Mouse (Mus musculus): Measurements from ENCODE around the gene Defb21. TPM values are rescaled to one million over a fixed set of nuclear protein-coding genes. Genes with fewer than 3 reads are reported as not detected.

Gene Defb21
- polyA plus RNA-seq, 1 experiment from 2014 or later: not detected

DNA sequence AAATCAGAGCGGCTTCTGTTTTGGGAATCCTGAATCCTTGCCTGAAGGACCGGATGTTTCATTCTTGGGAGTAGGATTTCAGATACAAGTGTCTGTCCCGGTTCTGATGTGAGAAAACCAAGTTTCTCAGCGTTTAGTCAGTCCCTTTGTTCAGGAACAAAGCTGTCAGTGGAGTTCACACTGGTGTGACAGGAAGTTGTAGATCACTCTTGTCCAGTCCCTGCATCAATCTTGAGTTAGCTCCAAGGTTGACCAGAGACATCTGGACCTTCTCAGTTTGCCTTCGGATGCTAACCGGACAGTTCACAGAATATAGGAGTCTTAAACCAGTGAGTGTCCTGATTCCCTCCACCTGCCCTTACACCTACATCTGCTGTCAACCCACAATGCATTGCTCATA lies 35.2 kb downstream of the Defb21 start:
- no peaks in the 10 kb centered on the region for H3K4me1 ChIP-seq (ENCODE audit: control insufficient read depth in 2 of 2, insufficient read depth in 2 of 2, low read length in 2 of 2)
- no peak for ATAC-seq (ENCODE audit: insufficient number of reproducible peaks, insufficient read depth, low FRiP score, low read depth)
- H3K4me3 ChIP-seq (ENCODE audit: control insufficient read depth in 1 of 2, insufficient read depth in 1 of 2, low read depth in 1 of 2, low read length in 2 of 2): no peak overlapping the region
- H3K27me3 ChIP-seq (ENCODE audit: control insufficient read depth, insufficient read depth, low read length): no peaks in the 10 kb centered on the region
- H3K9me3 ChIP-seq (ENCODE audit: control insufficient read depth, low read length): no peaks in the 10 kb centered on the region
- H3K9ac ChIP-seq (ENCODE audit: low read length): no peak overlapping the region
- no peak overlapping the region for H3K27ac ChIP-seq (replicated peaks in 1 of 2; ENCODE audit: control insufficient read depth in 1 of 2, insufficient read depth in 1 of 2, low read depth in 2 of 2, low read length in 2 of 2)
- H3K4me2 ChIP-seq (ENCODE audit: low read length): no peak overlapping the region
- H3K36me3 ChIP-seq (ENCODE audit: control insufficient read depth, insufficient read depth, low read length): no peaks in the 10 kb centered on the region
- 52% methylated on average over 6 of the region's 6 CpGs for WGBS

DNA sequence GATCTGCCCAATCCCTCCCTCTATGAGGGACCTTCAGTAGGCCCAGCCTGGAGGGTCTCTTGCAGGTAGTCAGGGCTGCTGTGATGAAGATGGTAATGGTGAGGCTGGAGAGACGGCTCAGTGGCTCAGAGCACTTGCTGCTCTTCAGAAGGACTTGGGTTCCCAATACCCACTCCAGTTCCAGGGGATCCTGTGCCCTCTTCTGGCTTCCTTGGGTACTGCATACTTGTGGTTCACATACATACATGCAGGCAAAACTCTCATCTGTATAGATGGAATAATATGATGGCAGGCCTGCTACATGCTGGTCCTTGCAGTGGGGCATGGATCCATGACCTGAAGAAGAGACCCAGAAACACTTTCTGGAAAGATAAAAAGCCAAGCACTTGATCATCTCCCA lies 36.2 kb downstream of the Defb21 start:
- 84% methylated on average over 1 of the region's 1 CpGs for whole genome bisulfite sequencing
- Histone ChIP-seq H3K27ac (replicated peaks in 1 of 2; ENCODE audit: control insufficient read depth in 1 of 2, insufficient read depth in 1 of 2, low read depth in 2 of 2, low read length in 2 of 2) (no peak overlapping the region), H3K9ac (ENCODE audit: low read length) (no peak overlapping the region), H3K27me3 (ENCODE audit: control insufficient read depth, insufficient read depth, low read length) (no peaks in the 10 kb centered on the region), H3K36me3 (ENCODE audit: control insufficient read depth, insufficient read depth, low read length) (no peaks in the 10 kb centered on the region), H3K9me3 (ENCODE audit: control insufficient read depth, low read length) (no peaks in the 10 kb centered on the region), H3K4me2 (ENCODE audit: low read length) (no peak overlapping the region), H3K4me3 (ENCODE audit: control insufficient read depth in 1 of 2, insufficient read depth in 1 of 2, low read depth in 1 of 2, low read length in 2 of 2) (no peak overlapping the region), H3K4me1 (ENCODE audit: control insufficient read depth in 2 of 2, insufficient read depth in 2 of 2, low read length in 2 of 2) (no peaks in the 10 kb centered on the region)
- no peak for ATAC-seq (ENCODE audit: insufficient number of reproducible peaks, insufficient read depth, low FRiP score, low read depth)

DNA sequence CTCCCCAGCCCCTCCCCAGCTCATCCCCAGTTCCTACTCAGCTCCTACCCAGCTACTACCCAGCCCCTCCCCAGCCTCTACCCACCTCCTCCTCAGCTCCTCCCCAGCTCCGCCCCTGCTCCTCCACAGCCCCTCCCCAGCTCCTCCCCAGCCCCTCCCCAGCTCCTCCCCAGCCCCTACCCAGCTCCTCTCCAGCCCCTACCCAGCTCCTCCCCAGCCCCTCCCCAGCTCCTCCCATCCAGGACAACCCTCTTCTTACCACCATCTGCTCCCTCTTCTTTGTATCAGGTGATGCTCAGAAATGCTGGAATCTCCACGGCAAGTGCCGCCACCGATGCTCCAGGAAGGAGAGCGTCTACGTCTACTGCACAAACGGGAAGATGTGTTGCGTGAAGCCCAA lies 39.6 kb downstream of the Defb21 start:
- no peaks in the 10 kb centered on the region for H3K9me3 ChIP-seq (ENCODE audit: control insufficient read depth, low read length)
- no peak overlapping the region for H3K4me2 ChIP-seq (ENCODE audit: low read length)
- H3K27ac ChIP-seq (replicated peaks in 1 of 2; ENCODE audit: control insufficient read depth in 1 of 2, insufficient read depth in 1 of 2, low read depth in 2 of 2, low read length in 2 of 2): no peak overlapping the region
- no peaks in the 10 kb centered on the region for H3K27me3 ChIP-seq (ENCODE audit: control insufficient read depth, insufficient read depth, low read length)
- WGBS: 35% methylated on average over 8 of the region's 8 CpGs
- no peaks in the 10 kb centered on the region for H3K36me3 ChIP-seq (ENCODE audit: control insufficient read depth, insufficient read depth, low read length)
- H3K4me3 ChIP-seq (ENCODE audit: control insufficient read depth in 1 of 2, insufficient read depth in 1 of 2, low read depth in 1 of 2, low read length in 2 of 2): no peak overlapping the region
- no peak for ATAC-seq (ENCODE audit: insufficient number of reproducible peaks, insufficient read depth, low FRiP score, low read depth)
- no peaks in the 10 kb centered on the region for H3K4me1 ChIP-seq (ENCODE audit: control insufficient read depth in 2 of 2, insufficient read depth in 2 of 2, low read length in 2 of 2)
- no peak overlapping the region for H3K9ac ChIP-seq (ENCODE audit: low read length)

DNA sequence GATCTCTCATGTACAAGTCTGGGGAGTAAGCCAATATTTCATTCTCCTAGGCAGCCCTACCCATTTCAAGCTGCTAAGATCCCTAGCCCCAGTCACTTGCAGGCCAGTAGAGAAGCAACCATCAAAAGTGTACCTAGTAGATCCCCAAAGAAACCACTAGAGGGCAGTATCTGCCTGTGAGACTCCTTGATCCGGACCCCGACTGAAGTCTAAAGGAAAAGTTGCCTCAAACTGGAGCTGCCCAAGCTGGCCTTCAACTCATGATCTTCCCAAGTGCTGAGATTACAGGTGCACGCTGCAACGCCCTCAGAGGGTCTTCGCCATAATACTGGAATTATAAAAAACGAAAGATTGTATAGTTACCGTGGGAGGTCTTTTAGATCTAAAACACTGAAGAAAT lies 43.0 kb downstream of the Defb21 start:
- no peaks in the 10 kb centered on the region for H3K9me3 ChIP-seq (ENCODE audit: control insufficient read depth, low read length)
- H3K36me3 ChIP-seq (ENCODE audit: control insufficient read depth, insufficient read depth, low read length): no peaks in the 10 kb centered on the region
- H3K4me3 ChIP-seq (ENCODE audit: control insufficient read depth in 1 of 2, insufficient read depth in 1 of 2, low read depth in 1 of 2, low read length in 2 of 2): no peak overlapping the region
- H3K4me2 ChIP-seq (ENCODE audit: low read length): no peak overlapping the region
- 0 out of 4 replicates have a peak, but pooled peaks cover 0 to under 1% of the 10 kb centered on the region in 2 experiments for H3K4me1 ChIP-seq (ENCODE audit: control insufficient read depth in 2 of 2, insufficient read depth in 2 of 2, low read length in 2 of 2)
- no peaks in the 10 kb centered on the region for H3K27me3 ChIP-seq (ENCODE audit: control insufficient read depth, insufficient read depth, low read length)
- 14% methylated on average over 7 of the region's 7 CpGs for WGBS
- ATAC-seq (ENCODE audit: insufficient number of reproducible peaks, insufficient read depth, low FRiP score, low read depth): no peak
- H3K9ac ChIP-seq (ENCODE audit: low read length): no peak overlapping the region
- H3K27ac ChIP-seq (replicated peaks in 1 of 2; ENCODE audit: control insufficient read depth in 1 of 2, insufficient read depth in 1 of 2, low read depth in 2 of 2, low read length in 2 of 2): no peak overlapping the region

DNA sequence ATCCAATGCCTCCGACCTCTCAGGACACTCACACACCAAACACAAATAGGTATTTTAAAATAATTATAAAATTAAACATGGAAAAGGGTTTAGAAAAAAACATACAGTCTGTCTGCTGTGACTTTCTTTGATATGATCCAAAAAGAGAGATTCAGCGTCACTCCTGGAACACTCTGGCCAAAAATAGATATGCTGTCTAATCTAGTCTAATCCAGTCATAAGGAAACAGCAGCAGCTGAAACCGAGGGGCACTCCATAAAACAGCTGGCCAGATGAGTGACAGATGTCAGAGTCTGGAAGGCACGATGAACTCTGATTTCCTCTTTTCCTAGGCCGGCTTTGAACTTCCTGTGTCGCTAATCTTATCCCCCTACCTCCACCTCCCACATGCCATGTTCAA lies 43.9 kb downstream of the Defb21 start:
- H3K9me3 ChIP-seq (ENCODE audit: control insufficient read depth, low read length): no peaks in the 10 kb centered on the region
- H3K4me2 ChIP-seq (ENCODE audit: low read length): no peak overlapping the region
- 0 out of 4 replicates have a peak, but pooled peaks cover 0 to 2% of the 10 kb centered on the region in 2 experiments for H3K4me1 ChIP-seq (ENCODE audit: control insufficient read depth in 2 of 2, insufficient read depth in 2 of 2, low read length in 2 of 2)
- ATAC-seq (ENCODE audit: insufficient number of reproducible peaks, insufficient read depth, low FRiP score, low read depth): no peak
- H3K27me3 ChIP-seq (ENCODE audit: control insufficient read depth, insufficient read depth, low read length): no peaks in the 10 kb centered on the region
- H3K4me3 ChIP-seq (ENCODE audit: control insufficient read depth in 1 of 2, insufficient read depth in 1 of 2, low read depth in 1 of 2, low read length in 2 of 2): no peak overlapping the region
- no peak overlapping the region for H3K27ac ChIP-seq (replicated peaks in 1 of 2; ENCODE audit: control insufficient read depth in 1 of 2, insufficient read depth in 1 of 2, low read depth in 2 of 2, low read length in 2 of 2)
- H3K36me3 ChIP-seq (ENCODE audit: control insufficient read depth, insufficient read depth, low read length): no peaks in the 10 kb centered on the region
- H3K9ac ChIP-seq (ENCODE audit: low read length): no peak overlapping the region
- WGBS: 36% methylated on average over 6 of the region's 6 CpGs

- Histone ChIP-seq H3K4me1 (ENCODE audit: control insufficient read depth in 2 of 2, insufficient read depth in 2 of 2, low read length in 2 of 2) (0 out of 4 replicates have a peak, but pooled peaks cover 0 to 2% of the 10 kb centered on the region in 2 experiments), H3K27ac (replicated peaks in 1 of 2; ENCODE audit: control insufficient read depth in 1 of 2, insufficient read depth in 1 of 2, low read depth in 2 of 2, low read length in 2 of 2) (no peak overlapping the region), H3K9me3 (ENCODE audit: control insufficient read depth, low read length) (no peaks in the 10 kb centered on the region), H3K36me3 (ENCODE audit: control insufficient read depth, insufficient read depth, low read length) (no peaks in the 10 kb centered on the region), H3K27me3 (ENCODE audit: control insufficient read depth, insufficient read depth, low read length) (no peaks in the 10 kb centered on the region), H3K9ac (ENCODE audit: low read length) (no peak overlapping the region), H3K4me3 (ENCODE audit: control insufficient read depth in 1 of 2, insufficient read depth in 1 of 2, low read depth in 1 of 2, low read length in 2 of 2) (no peak overlapping the region), H3K4me2 (ENCODE audit: low read length) (no peak overlapping the region)
- 64% methylated on average over 5 of the region's 5 CpGs for WGBS
- no peak for ATAC-seq (ENCODE audit: insufficient number of reproducible peaks, insufficient read depth, low FRiP score, low read depth)
These were observed 44.8 kb downstream of the Defb21 start for GRCm38 (mm10) chr2:152617374-152617773.

DNA sequence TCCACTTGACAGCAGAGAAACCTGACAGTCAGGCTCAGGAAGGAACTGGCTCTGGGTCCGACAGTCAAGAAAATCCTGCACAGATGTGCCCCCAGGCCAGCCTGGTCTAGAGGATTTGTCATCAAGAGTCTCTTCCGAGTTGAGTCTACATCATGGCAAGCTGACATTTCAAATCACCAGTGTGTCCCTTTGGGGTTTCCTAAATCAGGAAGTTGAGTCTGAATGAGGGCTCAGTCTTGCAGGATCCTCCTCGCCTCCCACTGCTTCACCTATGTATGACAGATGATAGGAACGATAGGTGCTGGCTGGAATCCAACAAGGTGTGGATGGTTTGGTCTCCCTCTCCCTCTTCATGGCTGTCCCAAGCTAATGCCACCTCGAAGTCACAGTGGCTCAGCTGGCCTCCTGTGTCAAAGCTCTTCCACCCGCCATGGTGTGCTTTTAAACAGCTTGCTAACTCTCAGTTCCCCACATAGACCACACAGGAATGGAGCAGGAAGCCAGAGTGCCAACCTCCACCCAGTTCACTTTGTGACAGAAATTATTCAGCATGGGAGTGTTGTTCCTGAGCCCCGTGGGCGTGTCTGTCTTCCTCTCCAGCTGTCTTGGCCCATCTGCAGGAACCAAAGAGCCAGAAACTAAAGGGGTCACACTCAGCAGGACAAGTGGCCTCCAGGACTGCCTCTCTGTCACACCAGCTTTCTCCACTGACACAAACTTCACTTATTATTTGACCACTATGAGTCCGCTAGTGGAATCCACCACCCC lies 48.0 kb downstream of the Defb21 start:
- WGBS: 65% methylated on average over 9 of the region's 9 CpGs
- no peak overlapping the region for H3K27ac ChIP-seq (replicated peaks in 1 of 2; ENCODE audit: control insufficient read depth in 1 of 2, insufficient read depth in 1 of 2, low read depth in 2 of 2, low read length in 2 of 2)
- H3K9me3 ChIP-seq (ENCODE audit: control insufficient read depth, low read length): no peaks in the 10 kb centered on the region
- no peak for ATAC-seq (ENCODE audit: insufficient number of reproducible peaks, insufficient read depth, low FRiP score, low read depth)
- H3K4me2 ChIP-seq (ENCODE audit: low read length): no peak overlapping the region
- 0 out of 4 replicates have a peak, but pooled peaks cover 0 to 2% of the 10 kb centered on the region in 2 experiments for H3K4me1 ChIP-seq (ENCODE audit: control insufficient read depth in 2 of 2, insufficient read depth in 2 of 2, low read length in 2 of 2)
- H3K4me3 ChIP-seq (ENCODE audit: control insufficient read depth in 1 of 2, insufficient read depth in 1 of 2, low read depth in 1 of 2, low read length in 2 of 2): no peak overlapping the region
- H3K9ac ChIP-seq (ENCODE audit: low read length): no peak overlapping the region
- no peaks in the 10 kb centered on the region for H3K36me3 ChIP-seq (ENCODE audit: control insufficient read depth, insufficient read depth, low read length)
- H3K27me3 ChIP-seq (ENCODE audit: control insufficient read depth, insufficient read depth, low read length): peaks cover 4% of the 10 kb centered on the region; the same call in 1 of the 2 replicates

- WGBS: 87% methylated on average over 13 of the region's 13 CpGs
- Histone ChIP-seq H3K27ac (replicated peaks in 1 of 2; ENCODE audit: control insufficient read depth in 1 of 2, insufficient read depth in 1 of 2, low read depth in 2 of 2, low read length in 2 of 2) (no peak overlapping the region), H3K27me3 (ENCODE audit: control insufficient read depth, insufficient read depth, low read length) (peaks cover 19% of the 10 kb centered on the region), H3K4me1 (ENCODE audit: control insufficient read depth in 2 of 2, insufficient read depth in 2 of 2, low read length in 2 of 2) (peaks cover 2 to 7% of the 10 kb centered on the region in 2 experiments; a peak in 2 of 4 replicates), H3K36me3 (ENCODE audit: control insufficient read depth, insufficient read depth, low read length) (no peaks in the 10 kb centered on the region), H3K4me2 (ENCODE audit: low read length) (no peak overlapping the region), H3K4me3 (ENCODE audit: control insufficient read depth in 1 of 2, insufficient read depth in 1 of 2, low read depth in 1 of 2, low read length in 2 of 2) (no peak overlapping the region), H3K9ac (ENCODE audit: low read length) (no peak overlapping the region), H3K9me3 (ENCODE audit: control insufficient read depth, low read length) (no peaks in the 10 kb centered on the region)
- ATAC-seq (ENCODE audit: insufficient number of reproducible peaks, insufficient read depth, low FRiP score, low read depth): no peak
These were observed 49.6 kb downstream of the Defb21 start for GRCm38 (mm10) chr2:152622151-152622550.
